Mouse (Mus musculus): ENCODE results near the gene Slc28a1.

DNA sequence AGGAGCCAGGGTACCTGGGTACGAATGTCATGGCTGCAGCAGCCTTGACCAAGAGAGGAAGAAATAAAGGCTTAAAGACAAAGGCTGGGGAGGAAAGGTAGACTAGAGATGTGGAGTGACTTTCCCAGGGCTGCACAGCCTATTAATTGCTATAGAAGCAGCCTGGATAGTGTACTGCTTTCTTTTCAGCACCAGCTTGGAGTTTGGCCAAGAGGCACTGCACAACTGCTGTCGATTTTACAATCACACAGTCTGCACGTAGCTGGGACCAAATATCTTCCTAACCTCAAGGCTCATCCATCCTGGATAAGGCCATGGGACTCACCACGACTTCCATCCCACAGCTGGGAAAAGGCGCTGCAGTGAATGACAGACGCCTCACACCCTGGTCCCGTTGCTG lies 54.8 kb downstream of the Slc28a1 start:
- TF ChIP-seq CTCF (IDR thresholded peaks at IDR 0.05; ENCODE audit: control insufficient read depth, insufficient read depth, low read length) (no peak), POLR2A (IDR thresholded peaks at IDR 0.05; ENCODE audit: borderline replicate concordance, control insufficient read depth, low read depth, low read length) (no peak)
